Mouse (Mus musculus) spleen, postnatal 10 days (tissue): Measurements from ENCODE around the gene Rln3.

Experiments
- DNase-seq, 2 experiments: peaks; one replicate each; pipeline ENCODE4 v3.0.0; 2021 to 2022; ENCODE audit warnings: low spot score in 2 of 2

Rln3 gene

DNA sequence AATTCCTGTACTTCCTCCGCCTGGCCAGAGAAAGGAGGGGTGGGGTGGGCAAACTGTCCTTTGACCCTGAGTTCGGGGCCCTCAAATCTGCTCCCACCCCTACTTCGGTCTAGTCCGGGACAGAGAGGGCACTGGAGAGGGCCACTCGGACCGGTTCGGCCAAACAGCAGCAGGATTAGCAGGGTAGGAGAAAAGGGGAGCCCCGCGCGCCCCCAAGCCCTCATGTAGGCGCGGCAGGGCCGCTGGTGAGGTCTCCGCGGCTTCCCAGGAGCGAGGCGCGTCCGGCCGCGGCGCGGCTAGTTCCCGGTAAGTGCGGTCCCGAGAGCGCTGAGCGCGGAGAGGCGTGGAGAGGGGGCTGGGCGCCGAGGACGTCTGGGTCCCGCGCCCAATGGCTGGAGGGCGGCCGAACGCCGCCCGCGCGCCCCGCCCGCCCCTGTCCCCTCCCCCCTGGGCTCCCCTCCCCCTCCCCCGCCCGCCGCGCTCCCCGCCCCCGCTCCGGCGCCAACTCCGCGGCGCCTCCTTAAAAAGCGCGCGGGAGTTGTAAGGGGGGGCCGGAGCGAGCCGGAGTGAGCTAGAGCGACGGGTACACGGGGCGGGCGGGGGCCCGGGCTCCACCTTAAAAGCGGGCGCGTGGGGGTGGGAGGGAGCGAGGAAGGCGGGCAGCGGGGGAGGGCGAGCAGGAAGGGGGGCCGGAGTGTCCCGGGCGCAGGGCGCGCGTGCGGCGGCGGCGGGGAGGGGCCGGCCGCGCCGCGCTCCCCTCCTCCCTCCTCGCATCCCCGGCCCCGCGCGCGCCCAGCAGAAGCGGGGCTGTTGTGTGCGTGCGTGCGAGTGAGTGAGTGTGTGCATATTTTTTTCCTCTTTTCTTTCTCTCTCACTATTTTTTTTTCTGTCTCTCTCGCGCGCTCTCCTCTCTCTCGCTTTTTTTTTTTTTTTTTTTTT, 48.0 kb downstream of the Rln3 start:
- DNase-seq = peak; percentile 81 to 87

DNA sequence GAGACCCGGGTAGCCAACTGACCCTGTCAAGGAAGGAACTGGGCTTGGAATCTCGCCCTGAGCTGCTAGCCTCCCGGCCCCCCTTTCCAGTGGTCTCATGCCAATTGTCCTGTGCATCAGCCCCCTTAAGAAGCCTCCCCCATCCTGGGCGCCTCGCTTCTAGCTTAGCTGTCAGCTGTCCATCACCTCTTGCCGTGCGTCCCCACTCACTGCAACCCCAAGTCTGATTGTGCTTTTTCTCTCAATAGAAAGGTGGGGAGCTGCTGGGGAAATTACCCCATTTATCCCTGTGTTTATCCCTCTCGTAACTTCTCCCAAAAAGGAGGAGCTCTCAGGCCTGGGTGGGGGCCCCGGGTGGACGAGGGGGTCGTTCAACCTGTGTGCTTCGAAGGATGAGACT, 48.8 kb downstream of the Rln3 start:
- no peak for DNase-seq

DNA sequence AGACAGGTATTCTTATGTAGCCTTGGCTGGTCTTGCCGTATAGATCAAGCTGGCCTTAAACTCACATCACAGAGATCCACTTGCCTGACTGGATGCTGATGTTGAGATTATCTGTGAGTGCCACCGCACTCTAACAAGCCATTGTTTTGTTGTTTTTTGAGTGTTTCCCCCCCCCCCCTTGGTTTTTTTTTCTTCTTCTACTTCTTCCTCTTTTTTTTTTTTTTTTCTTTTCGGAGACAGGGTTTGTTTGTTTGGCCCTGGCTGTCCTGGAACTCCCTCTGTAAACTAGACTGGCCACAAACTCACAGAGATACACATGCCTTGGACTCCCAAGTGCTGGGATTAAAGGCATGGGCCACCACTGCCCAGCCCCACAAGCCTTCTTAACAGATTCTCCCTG, 50.8 kb downstream of the Rln3 start:
- DNase-seq = no peak
